Mouse (Mus musculus) gastrocnemius, postnatal 25 days (tissue): ENCODE results near the gene Grm1. TPM values are rescaled to one million over a fixed set of nuclear protein-coding genes. Genes with fewer than 3 reads are reported as not detected.

Experiments used
- DNase-seq: peaks from one replicate; pipeline ENCODE4 v3.0.0; 2022
- total RNA-seq, 2 experiments: library from RNA; stranded (reverse); gene quantifications; 1 replicate in 1 of 2; 2 replicates in 1 of 2; pipeline ENCODE4 v1.2.3; 2021

Grm1 gene
- total RNA-seq, 2 experiments from 2014 or later = 0.11 TPM; not detected in 1

GRCm38 (mm10) chr10:10964490-10965150 is 117.5 kb downstream of the Grm1 start:
- no peak for DNase-seq

GRCm38 (mm10) chr10:10950557-10950956 is 131.6 kb downstream of the Grm1 start:
- no peak for DNase-seq

DNA sequence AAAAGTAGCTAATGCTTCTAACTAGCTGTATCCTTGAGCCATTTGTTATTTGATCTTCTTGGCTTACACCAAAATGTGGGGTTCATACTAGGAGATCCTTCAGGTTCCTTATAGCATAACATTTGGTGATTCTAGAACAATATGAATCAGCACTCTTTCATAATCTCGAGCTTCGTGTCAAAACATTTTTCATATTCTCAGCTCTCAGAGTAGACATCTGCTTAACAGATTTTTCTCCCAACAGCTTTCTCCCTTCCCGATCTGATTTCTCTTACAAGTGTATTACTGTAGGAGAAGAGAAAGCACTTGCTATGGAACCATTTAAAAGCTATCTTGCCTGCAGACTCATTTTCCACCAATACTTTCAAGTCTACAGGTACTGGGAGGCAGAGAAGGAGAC is 133.0 kb downstream of the Grm1 start:
- no peak for DNase-seq

DNA sequence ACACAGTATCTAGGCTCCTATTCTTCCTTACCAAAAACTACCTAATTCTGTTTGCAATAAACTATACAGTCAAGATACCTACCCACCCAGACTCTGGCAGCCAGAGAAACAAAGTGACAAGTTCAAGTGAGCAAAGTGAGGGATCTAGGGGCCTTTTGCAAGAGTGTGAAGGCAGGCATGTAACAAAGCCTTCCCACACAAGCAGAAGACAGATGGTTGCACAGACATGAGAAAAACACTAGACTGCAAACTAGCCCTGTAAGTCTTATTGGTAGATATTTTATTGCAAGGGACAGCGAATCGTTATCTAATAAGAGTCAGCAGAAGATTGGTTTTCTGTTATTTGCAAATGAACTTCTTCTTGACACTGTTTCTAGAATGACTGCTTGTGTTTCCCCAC is 134.6 kb downstream of the Grm1 start:
- no peak for DNase-seq

- DNase-seq = no peak
Observed at GRCm38 (mm10) chr10:10944003-10944402, 138.2 kb downstream of the Grm1 start.

DNA sequence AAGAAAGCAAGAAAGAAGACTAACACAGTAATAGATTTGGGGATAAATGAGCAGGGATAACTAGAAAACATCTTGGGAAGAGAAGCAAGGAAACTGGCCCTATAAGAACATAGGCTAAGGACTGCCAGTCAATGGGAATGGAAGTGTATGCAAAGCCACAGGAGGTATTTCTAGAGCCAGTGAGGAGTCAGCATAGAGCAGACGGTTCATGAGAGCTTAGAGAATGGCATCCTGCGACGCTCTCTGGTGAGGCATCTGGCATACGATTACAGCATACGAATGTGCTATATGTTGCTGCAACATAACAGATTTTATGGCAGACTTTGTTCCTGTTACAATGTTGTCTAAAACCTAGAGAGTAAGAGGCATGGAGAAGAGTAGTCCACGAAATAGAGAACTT is 139.9 kb downstream of the Grm1 start:
- DNase-seq = no peak

DNA sequence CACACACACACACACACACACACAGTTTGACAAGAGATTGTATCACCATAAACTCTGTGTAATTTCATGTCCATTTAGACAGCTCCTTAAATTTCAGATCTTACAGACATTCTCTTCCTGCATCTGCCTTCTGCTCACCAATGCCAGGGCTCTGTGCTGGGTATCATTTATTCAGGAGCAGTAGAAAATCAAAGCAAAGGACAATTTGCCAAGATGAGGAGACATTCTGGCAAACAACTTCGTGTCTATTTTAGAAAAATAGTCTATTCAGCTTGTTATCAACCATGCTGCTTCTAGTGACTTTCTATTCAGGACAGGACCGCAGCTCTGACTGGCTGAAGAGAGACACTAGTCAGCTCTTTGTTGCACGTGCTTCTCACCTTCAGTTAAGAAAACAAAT is 146.3 kb downstream of the Grm1 start:
- no peak for DNase-seq

GRCm38 (mm10) chr10:10929672-10930071 is 152.5 kb downstream of the Grm1 start:
- DNase-seq = no peak

DNA sequence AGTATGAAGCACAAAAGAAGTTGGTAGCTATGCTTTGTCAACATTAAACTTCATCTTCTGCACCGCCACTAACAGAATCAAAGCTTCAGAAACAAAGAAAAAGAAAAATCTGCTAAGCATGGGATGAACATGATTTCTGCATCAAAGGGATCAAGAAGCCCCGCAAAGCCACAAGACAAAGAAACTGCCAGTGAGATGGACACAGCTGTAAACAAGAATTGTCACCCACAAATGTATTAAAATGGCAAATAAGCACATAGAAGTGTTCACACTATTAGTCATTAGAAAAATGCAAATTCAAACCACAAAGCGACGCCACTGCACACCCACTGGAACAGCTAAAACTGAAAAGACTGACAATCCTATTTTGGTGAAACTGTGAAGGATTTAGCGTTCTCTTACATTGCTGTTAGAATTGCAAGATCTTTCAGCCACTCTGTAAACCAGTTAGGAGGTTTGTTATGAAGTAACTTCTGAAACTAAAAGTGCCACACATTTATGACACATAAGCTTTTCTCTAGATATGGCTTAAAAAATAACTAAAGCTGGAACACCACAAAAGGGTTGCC is 153.3 kb downstream of the Grm1 start:
- no peak for DNase-seq

- no peak for DNase-seq
Observed at GRCm38 (mm10) chr10:10917857-10918399, 164.2 kb downstream of the Grm1 start.

- DNase-seq = no peak
Observed at GRCm38 (mm10) chr10:10913621-10914020, 168.5 kb downstream of the Grm1 start.

GRCm38 (mm10) chr10:10890221-10890620 is 191.9 kb downstream of the Grm1 start:
- no peak for DNase-seq

DNA sequence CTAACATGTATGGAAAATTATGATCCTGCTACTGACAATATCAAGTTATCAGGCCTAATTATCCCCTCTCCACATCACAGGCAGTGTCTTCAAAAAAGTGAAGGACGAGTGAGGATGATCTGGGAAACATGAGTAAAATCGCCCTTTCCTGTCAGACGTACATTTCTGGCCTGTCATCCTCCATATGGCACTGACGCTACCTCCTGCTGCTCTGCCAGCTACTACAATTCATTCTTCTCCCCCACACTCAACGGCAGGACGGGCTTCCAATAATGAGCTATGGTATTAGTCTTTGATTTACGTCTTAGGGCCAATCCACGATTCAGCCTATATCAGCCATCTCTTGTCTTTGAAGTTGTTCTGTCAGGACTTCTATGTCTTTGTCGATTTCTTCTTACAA is 193.6 kb downstream of the Grm1 start:
- DNase-seq = no peak

DNA sequence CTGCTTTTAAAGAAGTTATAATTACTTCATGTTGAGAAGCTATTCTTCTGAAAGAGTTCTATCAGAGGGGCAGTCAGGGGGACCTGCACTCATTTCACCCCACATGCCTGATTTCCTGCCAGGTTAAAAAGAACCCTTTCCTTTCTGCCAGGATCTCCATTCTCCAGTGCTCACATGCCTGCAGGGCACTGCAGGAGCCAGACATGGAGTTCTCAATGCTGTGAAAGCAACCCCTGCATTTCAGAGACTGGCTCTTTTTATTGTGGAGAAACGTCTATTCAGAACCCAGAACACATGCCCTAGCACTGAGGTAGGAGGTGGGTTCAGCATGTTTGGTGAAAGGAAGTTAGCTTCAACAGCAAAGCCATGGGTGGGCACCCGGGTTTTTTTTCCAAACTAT is 197.2 kb downstream of the Grm1 start:
- no peak for DNase-seq

- DNase-seq = no peak
Observed at GRCm38 (mm10) chr10:10872142-10872541, 210.0 kb downstream of the Grm1 start.

GRCm38 (mm10) chr10:10870271-10870670 is 211.9 kb downstream of the Grm1 start:
- no peak for DNase-seq

- no peak for DNase-seq
Observed at GRCm38 (mm10) chr10:10866278-10866677, 215.9 kb downstream of the Grm1 start.

DNA sequence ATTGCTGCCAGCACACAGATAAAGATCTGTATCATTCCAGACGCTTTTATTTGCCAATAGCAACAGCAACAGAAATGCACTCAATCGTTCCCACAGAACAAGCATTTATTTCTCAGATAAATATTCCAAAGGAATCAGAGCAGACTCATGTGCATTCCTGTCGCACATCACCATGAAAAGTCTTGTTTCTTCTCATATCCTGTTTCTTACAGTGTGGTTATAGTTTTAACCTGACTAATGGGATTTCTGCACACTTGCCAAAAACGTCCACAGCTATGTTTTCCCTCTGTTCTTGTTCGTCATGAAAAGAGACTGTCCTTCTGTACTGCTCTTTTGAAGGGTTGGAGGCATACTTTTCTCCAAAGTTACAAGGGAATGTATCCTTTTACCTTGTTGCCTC is 217.4 kb downstream of the Grm1 start:
- DNase-seq = no peak

- DNase-seq = no peak
Observed at GRCm38 (mm10) chr10:10847376-10848286, 234.5 kb downstream of the Grm1 start.

GRCm38 (mm10) chr10:10845059-10845685 is 237.0 kb downstream of the Grm1 start:
- no peak for DNase-seq

DNA sequence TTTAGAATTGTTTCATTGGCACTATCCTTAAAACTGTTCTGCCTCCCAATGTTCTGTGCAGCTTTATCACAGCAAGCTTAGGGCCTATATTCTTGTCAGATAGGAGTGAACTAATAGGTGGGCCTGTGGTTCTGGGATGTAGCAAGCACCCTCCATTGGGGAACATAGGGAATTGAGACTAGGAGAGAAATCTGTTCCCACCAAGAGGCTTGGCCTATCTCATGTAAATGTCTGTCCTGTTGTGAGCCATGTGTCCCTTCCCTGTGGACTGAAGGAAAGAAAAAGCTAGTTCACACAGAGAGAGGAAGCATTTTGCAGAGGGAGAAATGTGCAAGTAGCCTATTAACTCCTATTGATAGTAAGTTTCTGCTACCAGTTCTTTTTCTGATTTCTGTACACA is 246.8 kb downstream of the Grm1 start:
- DNase-seq = no peak

- no peak for DNase-seq
Observed at GRCm38 (mm10) chr10:10834828-10835227, 247.3 kb downstream of the Grm1 start.

- DNase-seq = no peak
Observed at GRCm38 (mm10) chr10:10831141-10831540, 251.0 kb downstream of the Grm1 start.
